Mouse (Mus musculus) effector memory CD4-positive, alpha-beta T cell, adult 5 months (primary cell): Measurements from ENCODE around the gene Alg6. TPM values are rescaled to one million over a fixed set of nuclear protein-coding genes. Genes with fewer than 3 reads are reported as not detected.

Experiments used
- polyA plus RNA-seq: library from polyadenylated mRNA; unstranded; fragments of 100-300 nt; shearing (Covaris generic); gene quantifications from one replicate; pipeline ENCODE4 v1.2.1, GENCODE M21; 2017

Alg6 gene
- polyA plus RNA-seq: 5.7 TPM

GRCm38 (mm10) chr4:99714904-99715782 is at the start of gene Alg6:
Gene Alg6 (plus strand): TSS chr4:99715664.

Other genes starting within 250 kb of the Alg6 start
- not detected for gene Foxd3, start 59.4 kb upstream of the Alg6 start, polyA plus RNA-seq
- 4.3 TPM for gene Efcab7, start 113.5 kb downstream of the Alg6 start, polyA plus RNA-seq
- 36.6 TPM for gene Pgm1, start 213.8 kb downstream of the Alg6 start, polyA plus RNA-seq
- gene Itgb3bp, start 214.1 kb downstream of the Alg6 start, polyA plus RNA-seq: 24.1 TPM